Mouse (Mus musculus) liver, embryonic 13.5 days (tissue): ENCODE data around the gene C87499. TPM values are rescaled to one million over a fixed set of nuclear protein-coding genes. Genes with fewer than 3 reads are reported as not detected.

Source experiments
- ATAC-seq: fragments of 200-750 bp; cut with Nextera tagmentation; 2 replicates; pipeline ENCODE4 v1.8.0; 2017; ENCODE audit warnings: low read depth, mild to moderate bottlenecking, moderate number of reproducible peaks, moderate library complexity
- DNase-seq: peaks from one replicate; pipeline ENCODE4 v3.0.0; 2022
- H3K27ac ChIP-seq: fragments of 300-500 bp; sonication (generic); 2 replicates; pipeline ENCODE4 v1.5.1; 2015; ENCODE audit warnings: moderate library complexity, mild to moderate bottlenecking, inconsistent platforms
- H3K27me3 ChIP-seq: fragments of 300-500 bp; sonication (generic); 2 replicates; pipeline ENCODE4 v1.6.1; 2015; ENCODE audit warnings: mild to moderate bottlenecking, inconsistent platforms
- H3K36me3 ChIP-seq: fragments of 300-500 bp; sonication (generic); 2 replicates; pipeline ENCODE4 v1.6.1; 2015; ENCODE audit warnings: mild to moderate bottlenecking, inconsistent platforms
- H3K4me1 ChIP-seq: fragments of 300-500 bp; sonication (generic); replicated peaks from 2 replicates; pipeline ENCODE4 v1.6.1; 2015; ENCODE audit warnings: inconsistent platforms
- H3K4me2 ChIP-seq: fragments of 300-500 bp; sonication (generic); 2 replicates; pipeline ENCODE4 v1.6.1; 2015; ENCODE audit warnings: inconsistent platforms, mild to moderate bottlenecking, moderate library complexity
- H3K4me3 ChIP-seq: fragments of 300-500 bp; sonication (generic); replicated peaks from 2 replicates; pipeline ENCODE4 v1.5.1; 2015; ENCODE audit warnings: mild to moderate bottlenecking, inconsistent platforms
- H3K9ac ChIP-seq: fragments of 300-500 bp; sonication (generic); 2 replicates; pipeline ENCODE4 v1.6.1; 2015; ENCODE audit warnings: mild to moderate bottlenecking, inconsistent platforms
- H3K9me3 ChIP-seq: fragments of 300-500 bp; sonication (generic); replicated peaks from 2 replicates; pipeline ENCODE4 v1.6.1; 2016; ENCODE audit warnings: inconsistent platforms
- WGBS: fragments of 180-500 bp; shearing (Covaris S2); methylation state at CpG from one replicate; pipeline ENCODE4 v1.1.7; 2015; ENCODE audit not compliant: insufficient replicate concordance; 5-methylcytosine and 5-hydroxymethylcytosine counted together
- polyA plus RNA-seq: library from polyadenylated mRNA; unstranded; fragments of >200 nt; fragmentation: Nextera tagmentation; extraction: Ambion mirVana; gene quantifications from 2 replicates; pipeline ENCODE4 v1.2.1, GENCODE M21; 2015

The C87499 gene
- polyA plus RNA-seq: not detected in 2 replicates

GRCm38 (mm10) chr4:88634311-88634710, at the start of gene C87499:
Gene C87499, minus strand, starts transcription at chr4:88634411.
- H3K9ac ChIP-seq: no peak within 1 kb of the TSS
- ATAC-seq: no peak
- H3K36me3 ChIP-seq: no peaks in the 10 kb centered on the region
- DNase-seq: no peak
- H3K4me1 ChIP-seq: no peaks in the 10 kb centered on the region
- H3K4me2 ChIP-seq: no peak within 1 kb of the TSS
- no peak within 1 kb of the TSS for H3K4me3 ChIP-seq
- no peak within 1 kb of the TSS for H3K27ac ChIP-seq
- WGBS: 73% methylated on average over 4 of the region's 4 CpGs
- no peaks in the 10 kb centered on the region for H3K9me3 ChIP-seq
- no peaks in the 10 kb centered on the region for H3K27me3 ChIP-seq

- H3K27me3 ChIP-seq: no peaks in the 10 kb centered on the region
These were observed 49.6 kb upstream of the C87499 start, which contains the start of gene Ifna2 for GRCm38 (mm10) chr4:88683812-88684211. Gene Ifna2, minus strand, starts transcription at chr4:88683912.

GRCm38 (mm10) chr4:88681353-88681752, 47.1 kb upstream of the C87499 start:
- Histone ChIP-seq H3K9ac (no peak overlapping the region), H3K27me3 (no peaks in the 10 kb centered on the region), H3K36me3 (no peaks in the 10 kb centered on the region), H3K27ac (no peak overlapping the region), H3K4me3 (no peak overlapping the region), H3K4me1 (no peaks in the 10 kb centered on the region), H3K9me3 (no peaks in the 10 kb centered on the region), H3K4me2 (no peak overlapping the region)
- ATAC-seq: no peak
- 37% methylated on average over 3 of the region's 3 CpGs for WGBS
- no peak for DNase-seq

More at GRCm38 (mm10) chr4:88683812-88684211, 49.6 kb upstream of the C87499 start, which contains the start of gene Ifna2:
- ATAC-seq (no peak), DNase-seq (no peak)
- H3K36me3 ChIP-seq: no peaks in the 10 kb centered on the region
- H3K27ac ChIP-seq: no peak within 1 kb of the TSS
- 79% methylated on average over 1 of the region's 1 CpGs for WGBS
- H3K9me3 ChIP-seq: no peaks in the 10 kb centered on the region
- H3K4me3 ChIP-seq: no peak within 1 kb of the TSS
- no peaks in the 10 kb centered on the region for H3K4me1 ChIP-seq
- H3K4me2 ChIP-seq: no peak within 1 kb of the TSS
- no peak within 1 kb of the TSS for H3K9ac ChIP-seq

- H3K4me2 ChIP-seq: no peak overlapping the region
- no peaks in the 10 kb centered on the region for H3K27me3 ChIP-seq
- no peak overlapping the region for H3K9ac ChIP-seq
- DNase-seq (no peak), ATAC-seq (no peak)
- H3K36me3 ChIP-seq: no peaks in the 10 kb centered on the region
- H3K9me3 ChIP-seq: no peaks in the 10 kb centered on the region
- 36% methylated on average over 8 of the region's 8 CpGs for WGBS
- no peak overlapping the region for H3K4me3 ChIP-seq
- H3K27ac ChIP-seq: no peak overlapping the region
- H3K4me1 ChIP-seq: no peaks in the 10 kb centered on the region
These were observed 46.2 kb upstream of the C87499 start for GRCm38 (mm10) chr4:88680362-88680761.

- H3K4me2 ChIP-seq: no peak within 1 kb of the TSS
- no peak for DNase-seq
- no peaks in the 10 kb centered on the region for H3K9me3 ChIP-seq
- H3K36me3 ChIP-seq: no peaks in the 10 kb centered on the region
- 59% methylated on average over 1 of the region's 1 CpGs for WGBS
- no peak for ATAC-seq
- H3K4me1 ChIP-seq: no peaks in the 10 kb centered on the region
- H3K27me3 ChIP-seq: no peaks in the 10 kb centered on the region
- H3K27ac ChIP-seq: no peak within 1 kb of the TSS
- H3K4me3 ChIP-seq: no peak within 1 kb of the TSS
- H3K9ac ChIP-seq: no peak within 1 kb of the TSS
These were observed 42.6 kb upstream of the C87499 start, which contains the start of gene Ifna16 for GRCm38 (mm10) chr4:88676824-88677223. Gene Ifna16, minus strand, starts transcription at chr4:88676924.

- no peak overlapping the region for H3K4me3 ChIP-seq
- H3K4me2 ChIP-seq: no peak overlapping the region
- no peaks in the 10 kb centered on the region for H3K4me1 ChIP-seq
- H3K27me3 ChIP-seq: no peaks in the 10 kb centered on the region
- ATAC-seq (no peak), DNase-seq (no peak)
- H3K27ac ChIP-seq: no peak overlapping the region
- WGBS: 15% methylated on average over 1 of the region's 1 CpGs
- no peaks in the 10 kb centered on the region for H3K36me3 ChIP-seq
- no peak overlapping the region for H3K9ac ChIP-seq
- no peaks in the 10 kb centered on the region for H3K9me3 ChIP-seq
These were observed 21.2 kb upstream of the C87499 start for GRCm38 (mm10) chr4:88655461-88655860.

GRCm38 (mm10) chr4:88653644-88654043, 19.4 kb upstream of the C87499 start:
- H3K4me1 ChIP-seq: no peaks in the 10 kb centered on the region
- WGBS: 71% methylated on average over 3 of the region's 3 CpGs
- no peak for ATAC-seq

GRCm38 (mm10) chr4:88644359-88644758, 10.1 kb upstream of the C87499 start, which contains the start of gene Ifna13:
Gene Ifna13, minus strand, starts transcription at chr4:88644459.
- no peak for ATAC-seq
- no peaks in the 10 kb centered on the region for H3K4me1 ChIP-seq
- DNase-seq: no peak
- H3K9ac ChIP-seq: no peak within 1 kb of the TSS
- H3K36me3 ChIP-seq: no peaks in the 10 kb centered on the region
- no peaks in the 10 kb centered on the region for H3K27me3 ChIP-seq
- no peaks in the 10 kb centered on the region for H3K9me3 ChIP-seq
- H3K27ac ChIP-seq: no peak within 1 kb of the TSS
- H3K4me2 ChIP-seq: no peak within 1 kb of the TSS
- WGBS: 31% methylated on average over 2 of the region's 2 CpGs
- H3K4me3 ChIP-seq: no peak within 1 kb of the TSS

More at GRCm38 (mm10) chr4:88653644-88654043, 19.4 kb upstream of the C87499 start:
- no peak overlapping the region for H3K27ac ChIP-seq
- no peak overlapping the region for H3K4me3 ChIP-seq
- H3K9me3 ChIP-seq: no peaks in the 10 kb centered on the region
- no peaks in the 10 kb centered on the region for H3K27me3 ChIP-seq
- H3K9ac ChIP-seq: no peak overlapping the region
- DNase-seq: no peak
- H3K36me3 ChIP-seq: no peaks in the 10 kb centered on the region
- no peak overlapping the region for H3K4me2 ChIP-seq

GRCm38 (mm10) chr4:88642526-88642925, 8.3 kb upstream of the C87499 start:
- Histone ChIP-seq H3K4me2 (no peak overlapping the region), H3K27me3 (no peaks in the 10 kb centered on the region), H3K9me3 (no peaks in the 10 kb centered on the region), H3K27ac (no peak overlapping the region), H3K4me1 (no peaks in the 10 kb centered on the region), H3K4me3 (no peak overlapping the region), H3K36me3 (no peaks in the 10 kb centered on the region), H3K9ac (no peak overlapping the region)
- DNase-seq: no peak
- ATAC-seq: no peak
- 26% methylated on average over 2 of the region's 2 CpGs for WGBS

GRCm38 (mm10) chr4:88641077-88641831, 7.0 kb upstream of the C87499 start:
- Histone ChIP-seq H3K4me3 (peak overlapping the region; percentile 47), H3K36me3 (no peaks in the 10 kb centered on the region), H3K27ac (no peak overlapping the region), H3K27me3 (no peaks in the 10 kb centered on the region), H3K9ac (no peak overlapping the region), H3K4me2 (peak overlapping the region; percentile 55), H3K9me3 (no peaks in the 10 kb centered on the region), H3K4me1 (no peaks in the 10 kb centered on the region)
- DNase-seq: peak; percentile 49
- ATAC-seq: peak; percentile 87
- 18% methylated on average over 11 of the region's 11 CpGs for WGBS

GRCm38 (mm10) chr4:88640704-88641076, 6.5 kb upstream of the C87499 start:
- DNase-seq (no peak), ATAC-seq (no peak)
- Histone ChIP-seq H3K27ac (no peak overlapping the region), H3K9me3 (no peaks in the 10 kb centered on the region), H3K4me2 (peak overlapping the region; percentile 55), H3K27me3 (no peaks in the 10 kb centered on the region), H3K36me3 (no peaks in the 10 kb centered on the region), H3K4me1 (no peaks in the 10 kb centered on the region), H3K9ac (no peak overlapping the region), H3K4me3 (peak overlapping the region; percentile 47)
- WGBS: 45% methylated on average over 8 of the region's 8 CpGs

- DNase-seq (no peak), ATAC-seq (no peak)
- no peaks in the 10 kb centered on the region for H3K27me3 ChIP-seq
- no peak within 1 kb of the TSS for H3K4me2 ChIP-seq
- no peaks in the 10 kb centered on the region for H3K36me3 ChIP-seq
- H3K9me3 ChIP-seq: no peaks in the 10 kb centered on the region
- H3K27ac ChIP-seq: no peak within 1 kb of the TSS
- H3K4me3 ChIP-seq: no peak within 1 kb of the TSS
- no peaks in the 10 kb centered on the region for H3K4me1 ChIP-seq
- H3K9ac ChIP-seq: no peak within 1 kb of the TSS
These were observed 30.9 kb downstream of the C87499 start, which contains the start of gene Ifna12 for GRCm38 (mm10) chr4:88603276-88603675. Gene Ifna12, minus strand, starts transcription at chr4:88603376.
